Mouse (Mus musculus): ENCODE measurements around the gene Gli3.

Gene Gli3

DNA sequence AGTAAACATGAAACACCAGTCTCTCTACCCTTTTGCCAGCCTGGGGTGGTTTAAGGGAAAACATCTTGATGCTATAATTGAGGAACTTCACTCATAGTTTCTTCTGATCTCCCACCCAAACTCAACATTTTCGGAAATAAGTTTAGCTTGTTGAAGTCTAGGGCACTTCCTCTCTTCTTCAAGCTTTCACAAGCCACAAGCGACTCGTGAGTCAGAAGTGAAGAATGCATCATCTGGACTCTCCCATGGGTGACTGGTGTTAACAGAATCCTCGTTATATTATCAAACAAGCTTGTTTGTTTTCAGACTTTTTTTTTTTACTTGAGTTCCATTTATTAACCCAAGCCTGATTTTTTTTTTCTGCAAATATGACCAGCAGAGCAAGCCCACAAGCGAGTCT is 197.5 kb downstream of the Gli3 start:
- no peak for DNase-seq (ENCODE audit: low read depth, low spot score)

- no peak for DNase-seq (ENCODE audit: low read depth, low spot score)
Observed at GRCm38 (mm10) chr13:15662375-15662774, 199.3 kb downstream of the Gli3 start.

DNA sequence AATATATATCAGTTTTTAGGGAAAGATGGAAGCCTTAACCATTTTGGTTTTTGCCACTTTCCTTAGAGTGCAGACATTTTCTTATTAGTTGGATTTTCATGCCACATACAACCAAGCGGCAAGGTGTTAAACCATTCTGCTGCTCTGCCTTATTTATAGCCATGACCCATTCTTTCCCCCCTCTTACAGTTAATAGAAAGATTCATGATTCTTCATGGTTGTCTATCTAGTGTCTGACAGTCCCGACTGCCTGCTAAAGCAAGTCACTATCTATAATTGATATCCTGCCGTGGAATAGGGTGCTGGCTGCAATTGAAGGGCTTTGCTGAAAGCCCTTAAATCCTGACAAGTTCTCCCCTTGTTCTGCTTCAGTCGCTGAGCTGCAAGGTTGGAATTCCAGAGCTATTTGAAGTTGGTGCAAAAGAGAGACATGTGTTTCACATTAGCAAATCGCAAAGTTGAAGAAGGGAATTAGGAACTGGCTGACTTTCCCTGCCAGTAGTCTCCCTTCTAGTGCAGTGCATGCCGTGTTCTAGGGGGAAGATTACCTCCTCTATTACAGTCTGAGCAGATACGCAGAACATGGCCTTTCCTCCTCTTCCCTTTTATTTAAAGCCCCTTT is 201.7 kb downstream of the Gli3 start:
- DNase-seq (ENCODE audit: low read depth, low spot score) = no peak

DNA sequence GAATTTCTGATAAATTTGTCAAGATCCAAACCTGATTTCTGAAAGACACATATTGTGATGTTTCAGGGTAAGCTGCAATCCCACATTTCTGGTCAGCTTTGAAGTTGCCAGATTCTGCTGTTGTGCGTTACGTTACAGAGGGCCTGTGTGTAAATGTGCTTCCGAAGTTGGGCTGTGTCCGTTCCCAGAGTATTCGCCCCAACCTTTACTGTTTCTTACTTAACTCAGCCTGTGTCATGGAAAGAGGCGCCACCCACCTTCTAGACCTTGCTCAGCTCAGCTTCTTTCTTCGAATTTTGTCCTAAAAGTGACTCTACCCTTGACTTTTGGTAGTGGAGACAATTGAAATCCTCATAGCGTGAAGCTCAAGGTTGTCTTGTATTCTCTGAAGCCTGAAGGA is 202.5 kb downstream of the Gli3 start:
- DNase-seq (ENCODE audit: low read depth, low spot score) = no peak

GRCm38 (mm10) chr13:15670144-15670961 is 207.3 kb downstream of the Gli3 start:
- DNase-seq (ENCODE audit: low read depth, low spot score) = no peak

GRCm38 (mm10) chr13:15670962-15671313 is 207.9 kb downstream of the Gli3 start:
- no peak for DNase-seq (ENCODE audit: low read depth, low spot score)

- DNase-seq (ENCODE audit: low read depth, low spot score) = no peak
Observed at GRCm38 (mm10) chr13:15675480-15675879, 212.4 kb downstream of the Gli3 start.

- DNase-seq (ENCODE audit: low read depth, low spot score) = no peak
Observed at GRCm38 (mm10) chr13:15677106-15677760, 214.2 kb downstream of the Gli3 start.

DNA sequence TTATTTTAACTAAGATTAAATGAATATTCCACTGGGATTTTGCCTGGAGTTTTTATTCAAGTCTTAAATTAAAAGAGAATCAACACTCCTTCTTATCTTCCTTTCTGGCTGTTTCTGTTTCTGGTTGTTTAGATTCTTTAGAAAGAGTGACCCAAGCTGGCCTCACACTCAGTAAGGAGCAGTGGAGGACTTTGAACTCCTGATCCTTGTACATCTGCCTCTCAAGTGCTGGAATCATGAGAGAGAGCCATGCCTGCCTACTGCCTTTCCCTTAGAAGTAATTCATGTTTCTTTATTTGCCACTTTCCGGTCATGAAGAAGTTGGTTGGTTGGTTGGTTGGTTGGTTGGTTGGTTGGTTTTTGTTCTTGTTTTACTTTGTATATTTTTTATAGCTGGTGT is 218.5 kb downstream of the Gli3 start:
- DNase-seq (ENCODE audit: low read depth, low spot score) = no peak

- DNase-seq (ENCODE audit: low read depth, low spot score) = no peak
Observed at GRCm38 (mm10) chr13:15683006-15683405, 220.0 kb downstream of the Gli3 start.

DNA sequence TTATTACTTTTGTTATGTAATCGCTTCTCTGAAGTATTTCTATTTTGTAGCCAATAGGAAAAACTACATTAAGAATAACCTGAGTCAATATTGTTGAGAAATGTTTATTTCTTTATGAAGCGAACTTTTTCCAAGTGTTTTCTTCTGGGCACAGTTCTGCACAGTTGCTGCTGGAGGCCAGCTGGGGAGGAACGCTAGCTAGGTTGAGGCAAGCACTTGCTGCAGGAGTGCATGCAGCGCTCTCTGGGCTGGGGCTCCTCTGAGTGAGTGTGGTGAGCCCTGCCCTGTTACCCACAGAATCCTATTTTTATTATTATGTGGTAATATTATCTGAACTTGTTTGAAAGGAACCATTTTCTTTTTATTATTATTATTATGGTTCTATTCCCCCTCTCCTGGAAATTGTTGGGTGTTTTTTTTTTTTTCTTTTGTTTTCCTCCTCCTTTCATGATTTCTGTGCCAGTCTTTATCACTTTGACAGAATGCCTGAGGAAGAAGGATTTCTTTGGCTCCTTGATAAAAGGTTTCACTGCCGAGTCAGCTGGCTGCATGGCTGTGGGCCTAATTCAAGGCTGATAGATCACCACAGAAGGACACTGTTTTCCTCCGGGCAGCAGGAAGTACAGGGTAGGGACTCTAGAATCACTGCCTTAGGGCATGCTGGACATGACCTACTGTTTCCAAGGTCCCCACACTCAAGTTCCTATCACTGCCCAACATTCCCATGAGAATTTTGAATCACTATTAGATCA is 225.2 kb downstream of the Gli3 start:
- no peak for DNase-seq (ENCODE audit: low read depth, low spot score)

GRCm38 (mm10) chr13:15688826-15689501 is 225.9 kb downstream of the Gli3 start:
- DNase-seq (ENCODE audit: low read depth, low spot score) = no peak

DNA sequence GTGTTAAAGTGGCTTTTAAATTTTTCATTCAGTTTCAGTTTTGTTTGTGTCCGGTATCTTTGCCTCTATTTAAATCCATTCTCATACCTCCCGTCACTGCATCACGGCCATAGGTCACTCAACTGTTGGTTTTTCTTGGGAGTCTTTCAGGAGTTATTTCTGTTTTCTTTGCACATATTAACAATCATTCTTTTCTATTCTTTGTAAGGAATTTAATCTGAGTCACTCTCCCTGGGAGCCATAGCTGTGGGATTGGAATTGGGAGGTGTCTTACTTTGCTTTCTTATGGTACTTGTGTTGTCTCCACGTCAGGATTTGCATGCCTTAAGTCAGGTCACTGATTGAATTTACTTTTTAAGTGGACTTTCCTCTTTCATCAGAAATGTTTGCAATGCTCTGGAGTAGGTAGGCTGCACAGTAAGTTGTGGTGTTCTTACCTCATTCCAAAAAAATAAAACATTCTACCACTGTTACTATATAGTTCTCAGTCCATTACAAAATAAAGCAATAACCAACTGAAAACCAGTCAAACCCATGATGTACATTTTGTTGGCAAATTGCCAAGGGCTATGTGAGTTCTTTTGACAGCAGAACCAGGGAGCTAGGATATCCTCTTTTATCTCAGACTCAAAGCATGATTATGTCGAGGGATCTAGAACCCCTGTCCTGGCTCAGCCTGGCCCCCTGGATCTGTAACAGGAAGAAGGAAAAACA is 228.9 kb downstream of the Gli3 start:
- DNase-seq (ENCODE audit: low read depth, low spot score) = no peak

DNA sequence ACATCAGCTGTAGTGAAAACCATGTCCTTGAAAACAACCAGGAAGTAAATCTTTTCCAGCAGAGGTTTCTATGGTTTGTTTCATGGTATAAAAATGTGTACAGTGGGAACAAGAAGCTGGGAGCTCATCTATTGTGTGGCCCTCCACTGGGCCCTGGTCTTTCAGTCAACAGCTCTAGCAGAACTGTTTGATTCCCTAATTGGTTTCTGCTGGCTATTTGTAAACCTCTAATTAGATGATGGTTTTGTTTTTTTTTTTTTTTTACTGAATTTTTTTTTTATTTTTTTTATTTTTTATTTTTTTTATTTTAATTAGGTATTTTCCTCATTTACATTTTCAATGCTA is 229.4 kb downstream of the Gli3 start:
- DNase-seq (ENCODE audit: low read depth, low spot score) = no peak

DNA sequence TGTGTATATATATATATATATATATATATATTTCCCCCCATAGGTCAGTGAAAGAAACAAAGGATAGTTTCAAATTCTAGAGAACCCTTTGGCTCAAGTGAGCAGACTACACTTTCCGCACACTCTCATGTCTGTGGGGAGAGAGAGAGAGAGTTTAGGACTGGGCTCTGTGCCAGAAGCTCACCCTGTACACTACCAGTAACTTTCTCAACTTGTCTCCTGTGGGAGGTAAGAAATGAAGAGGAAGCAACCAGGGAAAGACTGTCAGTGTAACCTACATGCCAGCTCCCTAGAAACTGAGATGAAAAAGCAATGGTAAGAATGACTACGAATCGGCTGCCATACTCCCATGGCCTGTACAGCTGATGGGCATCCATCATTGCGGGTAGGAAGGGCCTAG is 235.2 kb downstream of the Gli3 start:
- DNase-seq (ENCODE audit: low read depth, low spot score) = no peak

GRCm38 (mm10) chr13:15699116-15699515 is 236.1 kb downstream of the Gli3 start:
- DNase-seq (ENCODE audit: low read depth, low spot score) = no peak

GRCm38 (mm10) chr13:15704669-15705068 is 241.6 kb downstream of the Gli3 start:
- DNase-seq (ENCODE audit: low read depth, low spot score) = no peak

DNA sequence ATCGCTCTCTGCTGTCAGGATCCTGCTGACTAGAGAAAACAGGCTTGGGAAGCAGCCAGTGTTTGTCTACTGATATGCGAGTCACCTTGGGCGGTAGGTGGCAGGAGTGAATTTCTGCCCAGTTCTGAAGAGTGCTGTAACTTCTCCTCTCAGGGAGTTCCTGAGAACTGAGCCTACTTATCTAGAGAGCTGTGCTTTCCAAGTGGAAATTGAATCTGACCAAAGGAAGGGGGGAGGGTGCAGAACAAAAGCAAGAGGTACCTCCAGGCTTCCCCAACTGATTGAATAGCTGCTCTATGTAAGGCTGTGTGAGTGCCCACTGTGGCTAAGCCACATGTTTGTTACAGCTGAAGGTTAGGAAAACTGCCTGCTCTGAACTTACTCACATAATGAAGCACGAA is 244.4 kb downstream of the Gli3 start:
- no peak for DNase-seq (ENCODE audit: low read depth, low spot score)

- DNase-seq (ENCODE audit: low read depth, low spot score) = no peak
Observed at GRCm38 (mm10) chr13:15713486-15713885, 250.5 kb downstream of the Gli3 start.

- DNase-seq (ENCODE audit: low read depth, low spot score) = no peak
Observed at GRCm38 (mm10) chr13:15714331-15714725, 251.3 kb downstream of the Gli3 start.
